ENCODE assay signal across 8 mouse cellular contexts in genomic region chr13:74639712-74640522, GRCm38 (mm10). TPM values are rescaled to one million over a fixed set of nuclear protein-coding genes. Genes with fewer than 3 reads are reported as not detected.
DNase-seq lines count a peak whose midpoint lies in the region; ATAC-seq lines count a peak whose summit lies in the region.

No protein-coding gene starts in this region.

- H3K4me3 ChIP-seq in intestine, embryonic 16.5 days (ENCODE audit: low read length): peak overlapping the region; percentile 86

- H3K36me3 ChIP-seq in intestine, embryonic 16.5 days (ENCODE audit: control insufficient read depth, insufficient read depth, low read length): no peaks in the 10 kb centered on the region

- no peaks in the 10 kb centered on the region for H3K9me3 ChIP-seq in intestine, embryonic 16.5 days (ENCODE audit: control insufficient read depth, low read length)

- H3K27ac ChIP-seq in intestine, embryonic 16.5 days (ENCODE audit: low read length): peak overlapping the region; percentile 95

- peak overlapping the region; percentile 83 for H3K4me2 ChIP-seq in intestine, embryonic 16.5 days (ENCODE audit: low read depth, low read length)

- intact Hi-C loops in left cerebral cortex, postnatal 25 days (cut with DNase I): loop anchor here (1.0 to 10.0 kb wide), 3 partner anchors 214 to 1385 kb away; no protein-coding TSS in a partner anchor

- no peaks in the 10 kb centered on the region for H3K4me1 ChIP-seq in intestine, embryonic 16.5 days (ENCODE audit: control insufficient read depth, insufficient read depth, low read length)

- H3K9ac ChIP-seq in intestine, embryonic 16.5 days (ENCODE audit: low read depth, low read length): peak overlapping the region; percentile 97

- under 1% methylated on average over 48 of the region's 49 CpGs for WGBS in intestine, embryonic 16.5 days

- H3K27me3 ChIP-seq in intestine, embryonic 16.5 days (replicated peaks; ENCODE audit: control insufficient read depth, insufficient read depth, low read length): no peaks in the 10 kb centered on the region

- DNase-seq in adrenal gland, adult 8-10 months: peak; percentile 85
- DNase-seq in embryo, embryonic 9.5 days (ENCODE audit: extremely low spot score): peak; percentile 83
- peak; percentile 70 to 88 for DNase-seq in gastrocnemius, postnatal 4 days (ENCODE audit: low spot score in 2 of 2)
- peak; percentile 60 to 63 for DNase-seq in left cerebral cortex, postnatal 25 days (ENCODE audit: low spot score in 2 of 2)
- DNase-seq in mesoderm, embryonic 11.5 days (ENCODE audit: low read depth, low spot score): peak; percentile 65
- peak; percentile 79 for DNase-seq in right cerebral cortex, postnatal 25 days
- DNase-seq in urinary bladder, postnatal 36 days (ENCODE audit: low spot score in 2 of 2): peak; percentile 81 to 87

- ATAC-seq in intestine, embryonic 16.5 days: peak; percentile 94

RNA-seq across cellular contexts. Expression of gene Erap1, which starts 0.5 kb away (rescaled TPM):
- 10 to 100 TPM; 57.3 to 83.6 (median 70.5) TPM for total RNA-seq in adrenal gland, adult 8-10 months (2022)
- 10 to 100 TPM; 15.7 to 20.8 TPM for total RNA-seq in gastrocnemius, postnatal 4 days (2021)
- 38.1 and 41.2 TPM in 2 replicates for polyA plus RNA-seq in intestine, embryonic 16.5 days (2015; fragmentation: Nextera tagmentation; extraction: Ambion mirVana)
- 10 to 100 TPM in 1 of 2 experiments, 1 to 10 TPM in 1; 9.5 to 12.9 TPM for total RNA-seq in left cerebral cortex, postnatal 25 days (2021)

Comparison
In these comparisons a context has a peak if more than half of its experiments do, and no peak if none do; other contexts are left out.
1. Peak in every context shown above with its lines: DNase-seq, ATAC-seq, H3K4me3 ChIP-seq and H3K27ac ChIP-seq.